Mouse (Mus musculus): Measurements from ENCODE around the gene Sympk.

- TF ChIP-seq EP300 (IDR thresholded peaks at IDR 0.05) (no peak), CTCF (IDR thresholded peaks at IDR 0.05) (no peak)
Measured at GRCm38 (mm10) chr7:19031641-19032040, 7.5 kb downstream of the Sympk start.

Measured in lung, postnatal 0 days (tissue).